Mouse (Mus musculus) activated CD4-positive, CD25-positive, alpha-beta regulatory T cell, adult 4 months (primary cell): ENCODE data around the gene Fxn. TPM values are rescaled to one million over a fixed set of nuclear protein-coding genes. Genes with fewer than 3 reads are reported as not detected.

Source experiments
- ATAC-seq: one replicate; pipeline ENCODE4 v1.8.0; 2017
- polyA plus RNA-seq, 2 experiments: library from polyadenylated mRNA; unstranded; fragments of 100-300 nt; shearing (Covaris generic); gene quantifications; one replicate each; pipeline ENCODE4 v1.2.1; 2017

Fxn gene
- polyA plus RNA-seq, 2 experiments from 2014 or later = 12.0 to 16.3 TPM

GRCm38 (mm10) chr19:24300994-24301767 is 20.8 kb upstream of the Fxn start:
- ATAC-seq = peak; percentile 74

DNA sequence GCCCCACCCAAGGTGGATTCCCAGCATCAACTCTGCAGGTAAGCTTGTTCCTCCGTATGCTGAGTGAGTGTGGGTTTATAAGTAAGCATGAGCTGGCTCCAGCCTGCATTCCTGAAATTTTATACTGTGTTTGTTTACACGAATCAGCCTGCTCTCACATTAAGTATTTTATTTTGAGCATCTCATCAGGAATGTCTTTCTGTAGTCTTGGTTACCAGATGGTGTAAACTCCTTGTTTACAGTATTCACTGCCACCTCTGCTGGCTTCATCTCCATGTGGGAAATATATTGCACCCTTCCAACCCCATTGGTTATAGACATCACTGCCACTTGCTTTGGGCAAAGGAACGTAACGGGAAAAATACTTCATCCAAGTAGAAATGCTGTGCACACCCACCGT is 13.1 kb upstream of the Fxn start:
- ATAC-seq = no peak

GRCm38 (mm10) chr19:24284187-24284586 is 3.8 kb upstream of the Fxn start:
- no peak for ATAC-seq

DNA sequence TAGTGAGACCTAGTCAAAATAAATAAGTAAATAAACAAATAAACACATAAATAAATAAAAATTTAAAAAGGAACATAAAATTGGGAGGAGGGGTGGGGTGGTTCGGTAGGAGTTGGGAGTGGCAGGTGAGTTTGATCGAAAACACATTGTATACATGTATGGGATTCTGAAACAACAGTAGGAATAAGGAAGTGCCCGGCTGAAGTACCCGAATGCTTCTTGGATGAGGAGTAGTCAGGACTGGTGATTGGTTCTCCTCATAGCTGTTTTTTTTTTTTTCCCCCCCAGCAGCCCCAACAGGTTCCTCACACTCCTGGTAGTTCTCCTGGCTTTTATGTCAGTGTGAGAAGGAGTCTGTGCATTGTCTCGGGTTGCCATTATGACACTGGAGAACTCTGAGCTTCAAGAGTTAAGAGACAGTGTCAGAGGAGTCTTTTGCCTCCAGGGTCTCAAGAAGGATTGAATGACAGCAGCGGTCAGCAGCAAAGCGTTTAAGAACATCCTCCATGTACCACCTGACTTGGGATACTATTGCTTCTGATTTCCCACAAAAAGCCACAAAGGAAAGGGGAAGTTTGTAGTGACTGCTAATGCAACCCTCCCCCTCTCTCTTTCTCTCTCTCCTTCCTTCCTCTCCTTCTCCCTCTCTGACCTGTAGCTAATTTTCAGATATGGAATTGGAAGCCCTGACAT is 1.0 kb upstream of the Fxn start:
- no peak for ATAC-seq

- ATAC-seq = peak; percentile 79
These were observed 452 bp downstream of the Fxn start for GRCm38 (mm10) chr19:24279706-24280600.

GRCm38 (mm10) chr19:24278859-24279258 is 1.5 kb downstream of the Fxn start:
- ATAC-seq = no peak

DNA sequence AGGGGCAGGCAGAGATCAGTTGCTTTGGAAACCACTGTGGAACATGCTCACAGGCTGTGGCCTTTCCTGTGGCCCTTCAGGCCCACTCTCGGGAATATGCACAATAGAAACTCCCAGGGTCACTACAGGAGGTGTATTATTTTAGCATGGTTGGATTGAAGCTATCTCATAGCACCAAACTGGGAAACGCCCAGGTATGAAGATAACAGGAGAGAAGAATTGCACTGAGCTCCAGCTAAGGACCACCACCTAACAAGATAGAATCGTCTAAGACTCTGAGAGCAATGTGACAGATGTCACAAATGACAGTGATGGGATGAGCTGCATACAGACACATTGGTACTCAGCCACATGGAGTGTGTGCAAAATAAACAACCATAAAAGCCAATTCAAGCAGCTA is 6.1 kb downstream of the Fxn start:
- ATAC-seq = no peak

DNA sequence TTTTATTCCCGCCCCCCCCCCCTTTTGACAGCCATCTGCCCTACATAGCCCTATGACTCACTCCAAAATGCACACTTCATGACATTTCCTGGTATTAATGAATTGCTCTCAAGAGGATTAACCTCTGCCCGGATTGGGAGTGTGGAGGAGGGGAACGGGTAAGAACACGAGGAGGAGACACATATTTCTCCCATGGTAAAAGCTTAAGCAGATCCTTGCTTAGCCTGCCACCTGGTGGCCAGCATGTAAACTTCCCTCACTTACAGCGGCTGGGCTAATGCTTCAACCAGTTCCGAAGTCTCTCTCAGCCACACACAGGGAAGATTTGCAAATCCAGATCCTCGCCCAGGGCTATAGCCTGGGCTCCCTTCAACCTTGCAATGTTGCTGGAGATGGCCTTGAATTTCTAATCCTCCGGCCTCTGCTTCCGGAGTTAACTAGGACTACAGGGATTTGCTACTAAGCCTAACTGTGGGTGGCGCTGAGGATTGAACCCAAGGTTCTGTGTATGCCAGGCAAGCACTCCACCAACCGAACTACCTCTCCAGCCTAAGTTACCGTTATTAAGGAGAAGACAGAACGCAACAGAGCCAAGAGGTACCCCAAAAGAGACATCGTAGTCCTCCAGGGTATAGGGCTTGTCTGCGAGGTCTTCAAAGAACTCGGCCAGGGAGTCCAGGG is 8.5 kb downstream of the Fxn start:
- peak; percentile 78 for ATAC-seq

DNA sequence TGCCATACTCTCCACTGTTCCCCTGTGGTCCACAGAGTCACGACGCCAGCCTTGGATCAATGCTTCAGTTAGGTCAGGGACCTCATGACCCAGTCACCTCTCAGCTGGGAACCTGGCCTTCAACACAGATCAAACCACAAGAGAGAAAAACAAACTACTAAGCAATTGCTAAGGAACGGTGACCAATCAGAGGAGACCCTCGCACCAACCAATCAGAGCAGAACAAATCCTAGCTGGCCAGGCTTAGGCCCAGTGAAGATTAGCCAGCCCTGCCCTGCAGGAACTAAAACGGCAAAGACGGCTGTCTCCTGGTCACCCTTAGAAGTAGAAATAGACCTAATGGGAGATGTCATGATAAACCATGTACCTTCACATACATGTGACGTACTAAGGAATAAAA is 9.1 kb downstream of the Fxn start:
- no peak for ATAC-seq

GRCm38 (mm10) chr19:24268531-24268930 is 11.9 kb downstream of the Fxn start:
- no peak for ATAC-seq

DNA sequence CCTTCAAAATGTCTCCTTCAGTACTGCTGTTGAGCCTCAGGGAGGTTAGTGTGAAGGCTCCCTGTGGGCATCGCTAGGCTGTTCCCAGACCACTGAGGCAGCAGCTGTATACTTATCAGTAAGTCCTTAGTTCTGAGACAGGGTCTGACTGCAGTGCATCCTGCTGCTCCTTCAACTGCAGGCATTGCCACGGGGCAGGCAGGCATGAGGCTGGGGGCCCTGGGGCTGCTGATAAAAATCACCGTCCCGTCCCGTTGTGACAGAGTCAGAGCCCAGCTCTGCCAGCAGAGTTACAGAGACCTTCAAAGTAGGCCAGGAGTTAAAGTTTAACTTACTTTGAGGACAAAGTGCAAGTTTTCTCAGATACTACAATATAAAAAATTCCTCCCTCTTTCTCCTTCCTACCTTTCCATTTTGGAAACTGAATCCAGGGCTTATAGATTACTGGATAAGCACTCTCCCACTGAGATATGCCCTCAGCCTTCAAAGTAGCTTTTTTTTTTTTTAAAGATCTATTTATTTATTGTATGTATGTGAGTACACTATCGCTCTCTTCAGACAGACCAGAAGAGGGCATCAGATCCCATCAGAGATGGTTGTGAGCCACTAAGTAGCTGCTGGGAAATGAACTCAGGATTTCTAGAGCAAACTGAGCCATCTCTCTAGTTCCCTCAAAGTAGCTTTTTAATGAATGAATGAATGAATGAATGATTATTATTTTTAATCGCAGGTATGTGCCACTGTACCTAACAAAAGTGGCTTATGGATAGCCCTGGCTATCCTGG is 14.2 kb downstream of the Fxn start:
- ATAC-seq = no peak

- ATAC-seq = peak; percentile 95
These were observed 15.4 kb downstream of the Fxn start for GRCm38 (mm10) chr19:24264991-24265390.

DNA sequence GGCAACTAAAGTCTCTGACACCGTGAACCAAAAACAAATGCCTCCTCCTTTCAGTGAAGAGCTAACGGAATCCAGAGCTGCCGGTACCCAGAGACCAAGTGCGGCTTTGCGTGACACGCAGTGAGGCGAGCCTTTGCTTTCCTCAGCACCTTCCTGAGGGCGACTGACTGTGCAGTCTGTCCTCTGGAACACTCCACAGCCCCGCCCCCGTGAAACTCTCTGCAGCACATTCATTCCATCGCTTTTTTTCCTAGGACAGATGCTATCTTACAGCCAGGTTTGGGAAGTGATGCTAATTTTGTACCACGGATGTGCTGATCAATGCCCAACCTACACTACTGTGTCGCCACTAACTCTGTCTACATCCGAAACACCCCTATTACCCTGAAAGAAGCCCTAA is 17.7 kb downstream of the Fxn start:
- no peak for ATAC-seq

DNA sequence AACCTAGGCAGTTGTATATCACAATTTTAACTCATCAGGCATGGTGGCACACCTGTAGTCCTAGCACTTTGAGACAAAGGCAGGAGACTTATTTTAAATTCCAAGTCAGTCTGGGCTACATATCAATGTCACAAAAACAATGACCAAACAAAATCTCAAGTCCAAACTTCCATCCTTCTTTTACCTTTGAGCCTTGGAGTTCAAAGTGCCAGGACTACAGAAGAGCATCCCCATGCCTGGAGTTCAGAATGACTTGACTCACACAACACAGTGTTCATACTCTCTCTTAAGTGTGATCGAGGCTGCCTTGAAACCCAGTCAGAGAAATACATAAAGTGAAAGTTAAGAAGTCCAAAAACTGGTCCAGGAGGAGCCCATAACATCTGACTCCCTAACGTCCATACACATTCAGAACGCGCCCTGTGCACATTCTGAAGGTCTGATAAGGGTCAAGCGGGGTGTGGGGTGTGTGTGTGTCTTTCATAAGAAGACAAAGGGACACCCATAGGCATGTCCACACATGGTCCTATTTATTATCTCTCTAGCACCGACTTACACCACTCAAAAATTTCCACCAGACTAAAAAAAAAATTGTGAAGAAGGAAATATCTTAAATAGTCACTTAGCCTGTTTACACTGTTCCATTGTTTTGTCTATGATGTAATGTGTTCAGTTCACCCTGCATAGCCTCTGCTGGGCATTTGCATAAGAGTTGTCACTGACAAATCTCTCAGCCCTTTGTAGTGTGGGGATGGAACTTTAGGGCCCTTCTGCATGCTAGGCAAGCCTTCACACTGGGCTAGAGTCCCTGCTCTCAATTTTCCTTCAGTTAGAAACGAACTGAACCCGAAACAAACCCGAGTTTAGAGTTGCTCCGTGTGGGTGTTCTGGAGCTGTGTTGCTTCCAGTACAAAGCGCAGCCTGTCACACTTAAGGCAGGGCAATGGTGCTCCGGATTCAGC is 20.7 kb downstream of the Fxn start:
- ATAC-seq = no peak

- no peak for ATAC-seq
These were observed 22.0 kb downstream of the Fxn start for GRCm38 (mm10) chr19:24258368-24258767.

DNA sequence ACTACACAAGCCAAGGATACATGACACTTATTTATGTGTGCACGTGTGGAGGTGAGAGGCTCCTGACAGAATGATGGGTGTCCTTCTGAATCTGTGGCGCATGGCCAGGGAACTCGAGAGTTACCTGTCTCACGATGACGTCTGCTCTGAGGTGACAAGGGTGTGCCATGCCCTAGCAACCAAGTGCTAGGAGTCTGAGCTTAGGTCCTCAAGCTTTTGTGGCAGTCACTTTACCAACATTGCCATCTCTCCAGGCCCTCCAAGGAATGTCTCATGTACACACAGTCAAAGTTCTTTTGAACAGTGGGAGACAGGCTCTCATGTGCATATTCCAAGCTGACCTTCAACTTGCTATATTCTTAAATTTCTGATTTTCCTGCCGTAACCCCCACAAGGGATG is 22.4 kb downstream of the Fxn start:
- no peak for ATAC-seq

DNA sequence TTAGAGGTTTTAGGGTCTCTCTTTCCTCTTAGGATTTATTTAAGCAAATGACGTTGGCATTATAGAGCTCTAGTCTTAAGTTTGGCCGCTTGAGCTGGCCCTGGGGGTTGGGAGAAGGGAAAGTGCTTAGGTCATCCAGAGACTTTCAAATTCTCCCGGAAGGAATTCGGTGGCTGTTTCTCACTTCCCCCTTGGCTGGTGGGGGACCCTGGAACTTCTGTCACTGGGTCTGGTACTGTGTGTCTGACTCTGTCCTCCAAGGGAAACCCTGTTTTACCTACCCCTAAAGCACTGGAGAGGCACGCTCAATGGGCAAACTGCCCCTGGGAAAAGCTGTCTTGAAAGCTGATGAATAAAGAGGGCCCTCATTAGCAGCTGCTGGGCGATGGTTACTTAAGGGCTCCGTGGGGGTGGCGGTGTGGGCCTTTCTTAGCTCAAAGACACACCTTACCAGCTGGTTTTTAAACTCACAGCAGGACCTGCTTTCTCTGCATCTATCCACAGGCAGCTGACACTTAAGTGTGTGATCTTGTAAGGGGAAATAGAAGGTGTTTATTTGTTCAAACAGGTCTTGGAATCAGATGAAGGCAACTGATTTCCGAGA is 26.6 kb downstream of the Fxn start:
- no peak for ATAC-seq

DNA sequence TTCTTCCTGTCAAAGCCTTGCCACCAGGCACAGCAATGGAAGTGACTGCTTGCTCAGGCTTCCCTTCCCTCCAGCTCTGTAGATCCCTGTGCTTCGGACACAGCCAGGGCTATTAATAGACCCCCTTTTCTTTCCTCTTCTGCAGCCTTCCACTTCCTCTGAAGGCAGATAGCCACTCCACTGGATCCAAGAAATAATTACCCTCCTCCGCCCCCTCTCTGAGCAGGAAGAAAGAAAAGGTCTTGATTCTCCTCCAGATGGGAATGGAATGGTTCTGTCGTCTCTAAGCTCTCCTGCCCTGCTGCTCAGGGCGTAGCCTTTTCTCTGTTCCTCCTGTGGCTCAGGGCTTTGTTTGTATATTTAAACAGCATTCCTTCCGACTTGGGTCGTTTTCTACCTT is 28.5 kb downstream of the Fxn start:
- ATAC-seq = no peak

- ATAC-seq = no peak
These were observed 37.1 kb downstream of the Fxn start for GRCm38 (mm10) chr19:24243340-24243739.
